Mouse (Mus musculus) heart, postnatal 0 days (tissue): Measurements from ENCODE around the gene Timm10b.

ENCODE experiments used
- CTCF ChIP-seq: IDR thresholded peaks from 2 replicates; pipeline ENCODE4 v1.5.1; 2016; ENCODE audit warnings: antibody characterized with exemption, control low read depth, low read depth
- EP300 ChIP-seq: IDR thresholded peaks from 2 replicates; pipeline ENCODE4 v1.6.1; 2016; ENCODE audit warnings: antibody characterized with exemption, low read depth

DNA sequence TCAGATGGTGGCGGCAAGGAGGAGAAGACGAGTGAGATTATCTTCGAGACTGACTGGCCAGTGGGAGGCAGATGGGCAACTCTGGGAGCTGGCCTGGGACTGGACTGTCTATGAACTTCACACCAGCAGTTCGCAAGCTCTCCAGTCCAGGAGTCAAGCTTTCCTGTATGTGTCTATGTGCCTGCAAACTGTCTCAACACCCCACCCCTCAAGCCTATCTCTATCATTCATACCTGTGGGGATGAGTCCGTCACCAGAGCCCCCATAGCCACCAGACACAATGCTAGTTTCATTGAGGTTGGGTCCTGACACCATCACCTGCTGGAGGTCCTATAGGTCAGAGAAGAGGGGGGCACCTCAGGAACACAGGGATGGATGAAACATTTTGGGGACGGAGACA lies 1.1 kb upstream of the Timm10b start:
- TF ChIP-seq EP300 (no peak), CTCF (no peak)
